Mouse (Mus musculus) naive thymus-derived CD4-positive, alpha-beta T cell, adult 2 months (primary cell): ENCODE measurements at regions not wholly inside any gene's neighbourhood (a gene's known extent, or its start where the extent isn't known, plus 50 kb on each side); places are given as distances from the start of the nearest gene placed in this dataset.
"Not testable (repeated sequence)": the region's sequence is repeated elsewhere in the genome, so short reads cannot be mapped to it uniquely, and the experiment has no call there.

Source experiments
- DNase-seq: peaks from one replicate; pipeline ENCODE4 v3.0.0-alpha.2; 2011; ENCODE audit warnings: low read depth

- no peak for DNase-seq
These were observed 257.9 kb upstream of the Sdr16c6 start for GRCm38 (mm10) chr4:4335216-4335615.

DNA sequence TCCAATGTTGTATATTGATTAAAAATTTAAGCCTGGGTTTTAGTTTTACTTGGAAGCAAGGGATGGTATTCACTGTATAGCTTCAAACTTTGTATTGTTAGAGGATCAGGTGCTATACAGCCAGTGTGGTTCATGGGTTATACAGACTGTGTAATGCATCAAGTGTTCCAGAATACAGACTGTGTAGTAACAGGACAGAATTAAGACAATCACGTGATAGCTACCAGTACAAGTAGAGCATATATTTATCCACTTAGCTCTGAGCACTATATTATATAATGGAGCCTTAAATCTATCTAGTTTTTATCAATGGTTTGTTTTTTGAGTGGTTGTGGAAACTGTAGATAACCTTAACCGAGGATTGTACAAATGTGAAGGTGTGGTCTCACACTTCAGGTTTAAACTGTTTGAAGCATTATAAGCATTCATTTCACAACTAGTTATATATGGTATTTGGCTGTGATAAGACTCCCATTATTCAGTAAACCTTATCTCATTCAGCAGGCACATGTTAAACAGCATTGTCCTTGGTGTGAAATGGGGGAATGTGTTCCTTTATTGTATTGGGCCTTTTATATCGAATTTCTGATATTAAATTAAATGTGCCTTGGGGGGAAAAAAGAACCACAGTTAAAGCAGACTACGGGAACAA lies 256.3 kb upstream of the Sdr16c6 start:
- no peak for DNase-seq

DNA sequence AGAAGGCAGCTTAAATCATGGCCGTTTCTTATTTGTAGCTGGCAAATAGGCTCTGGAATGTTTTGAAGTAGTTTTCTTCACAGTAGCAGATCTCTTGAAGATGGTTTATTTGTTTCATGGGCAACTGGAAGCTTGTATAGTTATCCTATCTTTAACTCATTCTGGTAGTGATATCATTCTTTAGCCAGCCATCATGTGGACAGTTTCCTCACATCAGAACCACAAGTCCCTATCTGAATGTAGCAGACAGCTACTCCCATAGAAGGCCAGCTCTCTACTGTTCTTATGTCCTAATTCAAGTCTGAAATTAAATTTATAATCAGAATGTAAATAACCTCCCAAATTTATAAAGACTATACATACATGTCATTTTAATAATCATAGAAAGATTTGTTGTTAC lies 253.8 kb upstream of the Sdr16c6 start:
- DNase-seq = no peak

DNA sequence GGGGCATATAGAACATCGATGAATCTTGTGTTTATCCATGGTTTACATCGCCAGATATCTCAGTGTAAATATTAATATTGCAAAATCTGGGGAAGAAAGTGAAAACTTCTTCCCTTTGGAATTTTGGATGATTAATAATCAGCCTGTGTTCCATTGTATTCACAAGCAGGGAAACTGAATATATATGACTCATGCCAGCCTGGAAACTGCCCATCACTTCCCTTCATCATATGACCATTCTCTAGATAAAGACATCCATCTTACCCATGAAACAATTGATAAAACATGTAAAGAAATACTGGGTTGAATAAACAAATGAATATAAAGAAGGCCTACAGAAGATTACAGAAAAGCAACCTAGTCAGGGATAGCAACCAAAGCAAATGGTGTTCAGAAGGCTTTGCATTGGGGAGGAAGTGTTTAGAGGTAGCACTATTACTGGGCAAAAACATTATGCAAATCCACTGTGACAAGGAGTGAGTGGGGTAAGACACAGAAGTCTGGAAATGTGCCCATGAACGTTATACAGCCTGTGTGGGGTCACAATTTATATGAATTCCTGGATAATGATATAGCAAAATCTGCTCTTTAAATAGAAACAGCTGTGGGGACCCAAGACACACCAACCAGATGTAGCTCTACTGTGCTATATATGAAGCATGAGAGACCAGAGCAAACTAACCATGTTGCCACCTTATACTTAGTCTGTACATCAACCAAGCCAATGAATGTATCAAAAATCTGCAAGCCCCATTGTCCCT lies 238.5 kb upstream of the Sdr16c6 start:
- no peak for DNase-seq

- DNase-seq = no peak
These were observed 234.2 kb upstream of the Sdr16c6 start for GRCm38 (mm10) chr4:4311496-4311895.

DNA sequence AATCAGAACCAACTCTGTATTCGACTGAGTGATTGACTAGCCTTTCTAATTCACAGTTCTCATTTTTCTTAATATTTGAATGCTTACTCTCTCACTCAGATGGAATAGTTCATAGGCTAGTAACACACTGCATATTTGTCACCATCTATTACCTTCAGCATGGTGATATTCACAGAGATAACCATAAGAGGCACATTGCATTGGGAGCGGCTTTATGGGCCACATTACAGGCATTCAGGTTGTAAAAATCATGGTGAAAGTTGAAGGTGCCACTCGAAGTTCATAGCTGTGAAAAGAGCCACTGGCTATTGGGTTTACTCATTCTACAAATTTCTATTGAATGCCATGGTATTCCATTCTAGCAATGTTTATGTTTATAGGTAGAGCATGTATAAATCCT lies 229.6 kb upstream of the Sdr16c6 start:
- no peak for DNase-seq

DNA sequence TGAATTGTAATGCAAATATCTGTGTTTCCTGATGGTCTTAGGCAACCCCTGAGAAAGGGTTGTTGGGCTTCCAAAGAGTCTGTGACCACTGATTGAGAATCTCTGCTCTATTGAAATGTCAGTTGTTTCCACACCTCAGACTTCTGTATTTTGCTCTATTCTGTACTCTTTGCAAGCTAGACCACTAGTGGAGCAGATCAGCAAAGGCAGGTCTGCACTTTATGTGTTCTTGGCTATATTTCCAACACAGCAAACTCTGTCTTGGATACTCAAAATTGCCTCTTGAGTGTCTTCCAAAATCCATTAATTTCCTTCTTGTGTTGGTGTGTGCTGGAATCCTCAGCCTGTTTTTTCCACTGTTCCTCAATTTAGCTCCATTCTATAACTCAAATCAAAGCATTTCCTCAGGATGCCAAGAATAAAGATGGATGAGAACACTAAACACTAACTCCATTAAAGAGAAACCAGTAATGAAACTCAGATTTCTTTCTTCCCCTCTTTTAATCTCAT lies 228.5 kb upstream of the Sdr16c6 start:
- no peak for DNase-seq

DNA sequence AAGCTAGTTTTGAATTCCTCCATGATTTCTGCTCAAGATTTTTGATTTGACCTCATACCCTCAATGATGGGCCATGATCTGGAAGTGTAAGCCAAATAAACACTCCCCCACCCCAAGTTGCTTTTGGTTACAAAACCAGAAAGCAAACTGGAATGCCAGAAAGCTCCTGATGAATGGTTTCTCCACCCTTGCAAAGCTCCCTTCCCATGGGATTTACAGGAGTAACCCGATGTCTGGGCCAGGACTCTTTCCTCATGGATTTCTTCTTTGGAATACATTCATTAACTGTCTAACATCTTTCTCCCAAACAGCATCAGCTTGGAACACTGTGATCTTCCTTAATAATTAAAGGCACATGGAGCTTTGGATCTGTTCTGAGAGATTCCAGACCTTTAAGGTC lies 227.3 kb upstream of the Sdr16c6 start:
- DNase-seq = no peak

- no peak for DNase-seq
These were observed 223.0 kb upstream of the Sdr16c6 start for GRCm38 (mm10) chr4:4300189-4300879.

DNA sequence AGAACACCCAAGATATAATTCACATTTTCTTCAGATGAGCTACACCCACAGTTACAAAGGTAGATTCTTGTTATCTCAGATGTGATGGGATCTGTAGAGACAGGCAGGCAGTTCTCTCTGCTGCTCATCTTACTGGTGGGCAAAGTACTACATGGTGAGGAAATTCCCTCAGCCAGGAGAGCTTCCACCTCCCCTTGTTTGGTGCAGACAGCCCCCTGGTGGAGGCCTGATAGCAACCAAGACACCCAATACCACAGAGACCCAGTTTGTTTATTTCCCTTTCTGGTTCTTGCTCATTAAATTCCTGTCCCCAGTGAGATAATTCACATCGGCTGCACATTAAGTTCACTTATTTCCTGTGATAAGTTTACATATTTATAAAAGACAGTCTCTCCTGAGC lies 222.3 kb upstream of the Sdr16c6 start:
- no peak for DNase-seq

- DNase-seq = no peak
These were observed 172.3 kb upstream of the Sdr16c6 start for GRCm38 (mm10) chr4:4249601-4250000.

GRCm38 (mm10) chr4:4247669-4248068 lies 170.3 kb upstream of the Sdr16c6 start:
- DNase-seq = no peak

GRCm38 (mm10) chr4:4242306-4242980 lies 165.1 kb upstream of the Sdr16c6 start:
- DNase-seq = not testable (repeated sequence)

DNA sequence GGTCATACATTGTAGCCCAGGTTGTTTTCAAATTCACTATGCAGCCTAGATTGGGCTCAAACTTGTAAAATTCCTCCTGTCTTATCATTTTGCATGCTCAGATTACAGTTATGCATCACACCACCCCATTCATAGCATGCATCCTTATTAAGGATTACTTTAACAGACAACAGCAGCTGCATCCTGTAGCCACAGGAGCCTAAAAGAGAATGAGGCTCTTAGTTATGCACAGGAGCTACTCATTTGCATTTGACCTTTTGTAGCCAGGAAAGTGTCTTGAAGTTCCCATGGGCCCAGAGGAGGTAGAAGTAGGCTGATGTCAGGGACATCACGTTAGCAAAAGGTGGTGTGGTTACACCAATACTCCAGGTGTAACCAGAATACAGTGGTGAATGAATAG lies 148.9 kb upstream of the Sdr16c6 start:
- no peak for DNase-seq

DNA sequence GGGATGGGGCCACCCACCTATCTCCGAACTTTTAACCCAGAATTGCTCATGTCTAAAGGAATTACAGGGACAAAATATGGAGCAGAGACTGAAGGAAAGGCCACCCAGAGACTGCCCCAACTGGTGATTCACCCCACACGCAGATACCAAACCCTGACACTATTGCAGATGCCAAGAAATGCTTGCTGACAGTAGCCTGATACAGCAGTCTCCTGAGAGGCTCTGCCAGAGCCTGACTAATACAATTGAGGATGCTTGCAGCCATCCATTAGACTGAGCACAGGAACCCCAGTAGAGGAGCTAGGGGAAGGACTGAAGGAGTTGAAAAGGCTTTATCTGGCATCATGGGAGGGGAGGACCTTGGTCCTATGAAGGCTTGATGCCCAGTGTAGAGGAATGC lies 142.4 kb upstream of the Sdr16c6 start:
- DNase-seq = no peak

- DNase-seq = no peak
These were observed 134.6 kb upstream of the Sdr16c6 start for GRCm38 (mm10) chr4:4211892-4212291.

DNA sequence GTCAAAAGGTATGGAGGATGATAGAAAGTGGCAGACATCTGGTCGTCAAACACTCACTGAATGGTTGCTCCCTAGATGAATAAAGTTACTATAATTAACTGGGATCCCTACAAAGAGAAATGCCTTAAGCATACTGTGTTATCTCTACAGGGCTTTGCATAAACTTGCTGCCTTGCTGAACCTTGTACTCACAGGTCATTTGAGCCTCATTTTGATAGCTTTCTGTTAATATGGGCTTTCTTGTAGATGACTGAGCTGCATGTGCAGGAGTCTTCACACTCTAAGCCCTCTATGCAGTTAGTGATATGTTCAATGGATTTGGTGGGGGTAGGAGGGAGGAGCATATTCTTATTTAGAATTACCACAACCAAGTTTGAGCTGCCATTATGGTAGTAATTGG lies 127.8 kb upstream of the Sdr16c6 start:
- no peak for DNase-seq

DNA sequence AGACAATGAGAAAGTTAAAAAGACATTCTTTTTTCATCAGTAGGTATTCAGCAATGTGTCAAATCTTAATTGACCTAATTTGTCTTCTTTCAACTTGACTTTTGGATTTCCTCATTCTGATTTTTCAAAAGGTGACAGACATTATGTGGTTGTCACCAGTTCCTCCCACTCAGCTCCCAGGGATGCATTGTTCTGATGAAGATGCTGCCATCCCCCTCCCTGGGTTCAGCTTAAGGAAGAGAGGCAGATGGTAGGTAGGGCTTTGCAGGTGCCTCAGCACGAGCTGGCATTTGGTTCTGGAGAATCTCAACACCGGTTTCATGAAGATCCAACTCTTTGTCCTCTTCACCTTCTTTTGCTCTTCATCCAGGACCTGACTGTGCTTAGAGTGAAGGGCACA lies 122.0 kb upstream of the Sdr16c6 start:
- DNase-seq = no peak

DNA sequence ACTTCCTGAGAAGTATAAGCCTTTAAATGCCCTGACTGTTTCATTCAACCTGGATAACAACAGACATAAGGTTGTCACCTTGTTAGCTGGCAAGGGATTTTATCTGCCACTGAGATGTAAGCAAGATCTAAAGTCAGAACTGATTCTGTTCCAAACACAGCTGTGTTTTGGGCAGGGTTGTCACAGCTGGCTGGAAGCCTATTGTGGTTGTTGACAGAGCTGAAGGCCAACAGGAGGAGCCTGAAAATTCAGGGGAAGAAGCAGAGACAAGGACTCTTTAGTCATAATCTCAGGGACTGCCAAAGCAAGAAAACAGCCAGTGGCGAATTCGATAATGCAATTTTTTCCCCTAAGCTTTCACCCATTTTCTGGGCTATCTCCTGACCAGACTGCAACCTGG lies 118.5 kb upstream of the Sdr16c6 start:
- DNase-seq = no peak

- no peak for DNase-seq
These were observed 117.9 kb upstream of the Sdr16c6 start for GRCm38 (mm10) chr4:4195250-4195649.
